Comparison of ENCODE assay signal across 8 mouse cellular contexts in genomic region chr2:131422907-131423445, GRCm38 (mm10).
A peak's percentile ranks its signal among the peaks of the same experiment; 100 is the strongest.
DNase-seq lines count a peak whose midpoint lies in the region; ATAC-seq and TF ChIP-seq lines count a peak whose summit lies in the region.

No protein-coding gene starts in this region.

- DNase-seq in 3T3-L1 (ENCODE audit: low read depth, low spot score): peak; percentile 92
- peak; percentile 79 for DNase-seq in adrenal gland, postnatal 14 days
- DNase-seq in embryonic facial prominence, embryonic 11.5 days (ENCODE audit: low spot score): peak; percentile 91
- peak; percentile 60 to 70 for DNase-seq in heart, adult 9 months (ENCODE audit: low spot score in 2 of 2)
- DNase-seq in kidney, adult 8-10 months: peak; percentile 57 to 61
- peak; percentile 91 for DNase-seq in limb, embryonic 14.5 days (ENCODE audit: low spot score)
- peak; percentile 50 to 57 for DNase-seq in spleen, adult 2 months (ENCODE audit: low read depth in 1 of 2, low spot score in 2 of 2)

- TF ChIP-seq POLR2A in limb, embryonic 14.5 days (IDR thresholded peaks at IDR 0.05; ENCODE audit: borderline replicate concordance, extremely low read depth, insufficient read depth, insufficient read length): no peak
- no peak for TF ChIP-seq POLR2A in spleen, adult 2 months (IDR thresholded peaks at IDR 0.05; ENCODE audit: low read depth, low read length)

- peak overlapping the region; percentile 23 for H3K4me3 ChIP-seq in embryonic facial prominence, embryonic 11.5 days (ENCODE audit: low read depth, low read length)
- H3K4me3 ChIP-seq in limb, embryonic 14.5 days (replicated peaks; ENCODE audit: low read length): peak overlapping the region; percentile 46
- peak overlapping the region; percentile 55 for H3K4me3 ChIP-seq in midbrain, embryonic 15.5 days
- peak overlapping the region; percentile 64 for H3K4me3 ChIP-seq in spleen, adult 2 months (ENCODE audit: extremely low read depth, insufficient read depth, insufficient read length)

- peak; percentile 62; the same call in 1 of the 2 replicates for ATAC-seq in embryonic facial prominence, embryonic 11.5 days (replicated peaks; ENCODE audit: insufficient number of reproducible peaks, low FRiP score, low TSS enrichment, low read depth)
- peak; percentile 89 for ATAC-seq in limb, embryonic 14.5 days (ENCODE audit: low FRiP score, low read depth)
- peak; percentile 94 for ATAC-seq in midbrain, embryonic 15.5 days (replicated peaks)

- WGBS in embryonic facial prominence, embryonic 11.5 days: 0% methylated on average over 13 of the region's 13 CpGs
- WGBS in limb, embryonic 14.5 days: under 1% methylated on average over 13 of the region's 13 CpGs
- under 1% methylated on average over 13 of the region's 13 CpGs for WGBS in midbrain, embryonic 15.5 days
- WGBS in spleen, adult 2 months: 1% methylated on average over 13 of the region's 13 CpGs

- no peaks in the 10 kb centered on the region for H3K9me3 ChIP-seq in embryonic facial prominence, embryonic 11.5 days (replicated peaks; ENCODE audit: control insufficient read depth, low read length)
- no peaks in the 10 kb centered on the region for H3K9me3 ChIP-seq in limb, embryonic 14.5 days (ENCODE audit: control insufficient read depth, low read length)
- no peaks in the 10 kb centered on the region for H3K9me3 ChIP-seq in midbrain, embryonic 15.5 days

- peak; percentile 15; the same call in 1 of the 2 replicates for TF ChIP-seq CTCF in spleen, adult 2 months (IDR thresholded peaks at IDR 0.05; ENCODE audit: extremely low read depth, insufficient read depth, insufficient read length, insufficient replicate concordance)

- no peaks in the 10 kb centered on the region for H3K27me3 ChIP-seq in embryonic facial prominence, embryonic 11.5 days (ENCODE audit: control insufficient read depth, insufficient read depth, low read length)
- H3K27me3 ChIP-seq in limb, embryonic 14.5 days (ENCODE audit: control insufficient read depth, insufficient read depth, low read length): no peaks in the 10 kb centered on the region
- no peaks in the 10 kb centered on the region for H3K27me3 ChIP-seq in midbrain, embryonic 15.5 days (replicated peaks)
- no peaks in the 10 kb centered on the region for H3K27me3 ChIP-seq in spleen, adult 2 months (ENCODE audit: control insufficient read depth, insufficient read depth, low read length)

- H3K9ac ChIP-seq in embryonic facial prominence, embryonic 11.5 days (replicated peaks; ENCODE audit: low read length): peak overlapping the region; percentile 18; the same call in 1 of the 2 replicates
- peak overlapping the region; percentile 53 for H3K9ac ChIP-seq in limb, embryonic 14.5 days (ENCODE audit: low read depth, low read length, severe bottlenecking)
- H3K9ac ChIP-seq in midbrain, embryonic 15.5 days: peak overlapping the region; percentile 59

- no peak overlapping the region for H3K27ac ChIP-seq in embryonic facial prominence, embryonic 11.5 days (replicated peaks; ENCODE audit: low read depth, low read length)
- 0 out of 2 replicates have a peak overlapping the region, but pooled peaks have one; percentile 63 for H3K27ac ChIP-seq in limb, embryonic 14.5 days (replicated peaks; ENCODE audit: low read depth, low read length)
- peak overlapping the region; percentile 69 for H3K27ac ChIP-seq in midbrain, embryonic 15.5 days
- peak overlapping the region; percentile 18; the same call in 1 of the 2 replicates for H3K27ac ChIP-seq in spleen, adult 2 months (ENCODE audit: insufficient read depth, low read length)

- H3K36me3 ChIP-seq in embryonic facial prominence, embryonic 11.5 days (replicated peaks; ENCODE audit: control insufficient read depth, insufficient read depth, low read depth, low read length): no peaks in the 10 kb centered on the region
- H3K36me3 ChIP-seq in limb, embryonic 14.5 days (ENCODE audit: control insufficient read depth, insufficient read depth, low read length): no peaks in the 10 kb centered on the region
- no peaks in the 10 kb centered on the region for H3K36me3 ChIP-seq in midbrain, embryonic 15.5 days (replicated peaks)
- H3K36me3 ChIP-seq in spleen, adult 2 months (ENCODE audit: control insufficient read depth, insufficient read depth, low read length): no peaks in the 10 kb centered on the region

- peak overlapping the region; percentile 33 for H3K4me2 ChIP-seq in embryonic facial prominence, embryonic 11.5 days (ENCODE audit: low read depth, low read length)
- H3K4me2 ChIP-seq in limb, embryonic 14.5 days (replicated peaks; ENCODE audit: low read depth, low read length, severe bottlenecking): peak overlapping the region; percentile 91
- peak overlapping the region; percentile 93 for H3K4me2 ChIP-seq in midbrain, embryonic 15.5 days

- H3K4me1 ChIP-seq in embryonic facial prominence, embryonic 11.5 days (ENCODE audit: control insufficient read depth, insufficient read depth, low read length): no peaks in the 10 kb centered on the region
- H3K4me1 ChIP-seq in limb, embryonic 14.5 days (ENCODE audit: control insufficient read depth, insufficient read depth, low read length): 0 out of 2 replicates have a peak, but pooled peaks cover 2% of the 10 kb centered on the region
- no peaks in the 10 kb centered on the region for H3K4me1 ChIP-seq in midbrain, embryonic 15.5 days
- no peaks in the 10 kb centered on the region for H3K4me1 ChIP-seq in spleen, adult 2 months (ENCODE audit: control insufficient read depth, insufficient read depth, insufficient read length)

Comparison
In these comparisons a context has a peak if more than half of its experiments do, and no peak if none do; other contexts are left out.
1. H3K4me2 ChIP-seq: peak in every context shown above with its lines; median percentile 93 in midbrain, embryonic 15.5 days; 91 in limb, embryonic 14.5 days; 33 in embryonic facial prominence, embryonic 11.5 days.